Comparison of ENCODE assay signal across 8 mouse cellular contexts in genomic region chr12:104069620-104070019, GRCm38 (mm10). TPM values are rescaled to one million over a fixed set of nuclear protein-coding genes. Genes with fewer than 3 reads are reported as not detected.
A peak's percentile ranks its signal among the peaks of the same experiment; 100 is the strongest.
DNase-seq lines count a peak whose midpoint lies in the region; ATAC-seq lines count a peak whose summit lies in the region.

No protein-coding gene starts in this region.

- 4% methylated on average over 2 of the region's 2 CpGs for WGBS in intestine, embryonic 15.5 days
- 6% methylated on average over 2 of the region's 2 CpGs for WGBS in midbrain, embryonic 14.5 days

- intact Hi-C loops in left cerebral cortex, postnatal 36 days (cut with DNase I) = loop anchor here (1.0 to 5.0 kb wide), 2 partner anchors 74 to 348 kb away; no protein-coding TSS in a partner anchor

- H3K4me3 ChIP-seq in intestine, embryonic 15.5 days (replicated peaks) = no peak overlapping the region
- no peak overlapping the region for H3K4me3 ChIP-seq in midbrain, embryonic 14.5 days (replicated peaks; ENCODE audit: low read depth, low read length)

- no peak for ATAC-seq in cerebellum, adult (ENCODE audit: insufficient number of reproducible peaks, low FRiP score, low TSS enrichment)
- peak; percentile 66 for ATAC-seq in intestine, embryonic 15.5 days
- ATAC-seq in midbrain, embryonic 14.5 days (ENCODE audit: low FRiP score, low TSS enrichment) = peak; percentile 53; the same call in 1 of the 2 replicates

- H3K36me3 ChIP-seq in intestine, embryonic 15.5 days = no peaks in the 10 kb centered on the region
- no peaks in the 10 kb centered on the region for H3K36me3 ChIP-seq in midbrain, embryonic 14.5 days (ENCODE audit: control insufficient read depth, insufficient read depth, low read length)

- no peaks in the 10 kb centered on the region for H3K9me3 ChIP-seq in intestine, embryonic 15.5 days
- no peaks in the 10 kb centered on the region for H3K9me3 ChIP-seq in midbrain, embryonic 14.5 days (ENCODE audit: control insufficient read depth, low read length)

- H3K27me3 ChIP-seq in intestine, embryonic 15.5 days (replicated peaks) = no peaks in the 10 kb centered on the region
- H3K27me3 ChIP-seq in midbrain, embryonic 14.5 days (ENCODE audit: control insufficient read depth, insufficient read depth, low read length) = no peaks in the 10 kb centered on the region

- DNase-seq in cerebellum, adult 11 months = peak; percentile 41
- DNase-seq in cerebellum, adult 18-20 months = peak; percentile 64 to 67
- peak; percentile 48 to 95 for DNase-seq in frontal cortex, adult 2 months (ENCODE audit: extremely low spot score in 1 of 2, low spot score in 1 of 2)
- peak; percentile 60 to 76 for DNase-seq in left cerebral cortex, postnatal 36 days (ENCODE audit: low spot score in 2 of 2)
- DNase-seq in midbrain, embryonic 14.5 days = peak; percentile 93
- peak; percentile 16 to 73 for DNase-seq in spleen, postnatal 10 days (ENCODE audit: low spot score in 2 of 2)

- H3K9ac ChIP-seq in intestine, embryonic 15.5 days = no peak overlapping the region
- H3K9ac ChIP-seq in midbrain, embryonic 14.5 days (replicated peaks; ENCODE audit: low read length) = no peak overlapping the region

- H3K4me2 ChIP-seq in intestine, embryonic 15.5 days (replicated peaks) = no peak overlapping the region
- H3K4me2 ChIP-seq in midbrain, embryonic 14.5 days (ENCODE audit: low read length) = no peak overlapping the region

- no peak overlapping the region for H3K27ac ChIP-seq in intestine, embryonic 15.5 days
- H3K27ac ChIP-seq in midbrain, embryonic 14.5 days (replicated peaks; ENCODE audit: low read depth, low read length) = no peak overlapping the region

- H3K4me1 ChIP-seq in intestine, embryonic 15.5 days (replicated peaks) = no peaks in the 10 kb centered on the region
- H3K4me1 ChIP-seq in midbrain, embryonic 14.5 days (ENCODE audit: control insufficient read depth, insufficient read depth, low read length) = no peaks in the 10 kb centered on the region

RNA-seq across cellular contexts. Expression of gene Serpina12, which starts 25.4 kb away (rescaled TPM):
- polyA plus RNA-seq in frontal cortex, adult 2 months (2012; rRNA removed) = not detected in 2 replicates
- not detected in 2 replicates for polyA plus RNA-seq in intestine, embryonic 15.5 days (2015; fragmentation: Nextera tagmentation; extraction: Ambion mirVana)
- not detected for total RNA-seq in left cerebral cortex, postnatal 36 days (2021)
- not detected in 2 replicates for polyA plus RNA-seq in midbrain, embryonic 14.5 days (2014; fragmentation: Nextera tagmentation; extraction: Ambion mirVana)

RNA-seq across cellular contexts. Expression of gene Serpina5, which starts 31.3 kb away (rescaled TPM):
- polyA plus RNA-seq in frontal cortex, adult 2 months (2012; rRNA removed) = not detected in 2 replicates
- polyA plus RNA-seq in intestine, embryonic 15.5 days (2015; fragmentation: Nextera tagmentation; extraction: Ambion mirVana) = not detected in 2 replicates
- not detected for total RNA-seq in left cerebral cortex, postnatal 36 days (2021)
- polyA plus RNA-seq in midbrain, embryonic 14.5 days (2014; fragmentation: Nextera tagmentation; extraction: Ambion mirVana) = not detected in 2 replicates

RNA-seq across cellular contexts. Expression of gene Serpina3a, which starts 42.9 kb away (rescaled TPM):
- not detected in 2 replicates for polyA plus RNA-seq in frontal cortex, adult 2 months (2012; rRNA removed)
- not detected in 2 replicates for polyA plus RNA-seq in intestine, embryonic 15.5 days (2015; fragmentation: Nextera tagmentation; extraction: Ambion mirVana)
- total RNA-seq in left cerebral cortex, postnatal 36 days (2021) = not detected
- not detected in 2 replicates for polyA plus RNA-seq in midbrain, embryonic 14.5 days (2014; fragmentation: Nextera tagmentation; extraction: Ambion mirVana)

RNA-seq across cellular contexts. Expression of gene Serpina9, which starts 56.1 kb away (rescaled TPM):
- polyA plus RNA-seq in frontal cortex, adult 2 months (2012; rRNA removed) = 1.5 TPM in 2 replicates
- not detected in 2 replicates for polyA plus RNA-seq in intestine, embryonic 15.5 days (2015; fragmentation: Nextera tagmentation; extraction: Ambion mirVana)
- total RNA-seq in left cerebral cortex, postnatal 36 days (2021) = 1 to 10 TPM; 2.4 to 3.2 TPM
- polyA plus RNA-seq in midbrain, embryonic 14.5 days (2014; fragmentation: Nextera tagmentation; extraction: Ambion mirVana) = not detected in 2 replicates

RNA-seq across cellular contexts. Expression of gene Serpina3b, which starts 58.2 kb away (rescaled TPM):
- polyA plus RNA-seq in frontal cortex, adult 2 months (2012; rRNA removed) = not detected in 2 replicates
- not detected in 2 replicates for polyA plus RNA-seq in intestine, embryonic 15.5 days (2015; fragmentation: Nextera tagmentation; extraction: Ambion mirVana)
- total RNA-seq in left cerebral cortex, postnatal 36 days (2021) = not detected
- polyA plus RNA-seq in midbrain, embryonic 14.5 days (2014; fragmentation: Nextera tagmentation; extraction: Ambion mirVana) = not detected in 2 replicates

Comparison
In these comparisons a context has a peak if more than half of its experiments do, and no peak if none do; other contexts are left out.
1. DNase-seq: peak in every context shown above with its lines; median percentile 93 in midbrain, embryonic 14.5 days; 72 in frontal cortex, adult 2 months; 68 in left cerebral cortex, postnatal 36 days; 66 in cerebellum, adult 18-20 months; 44 in spleen, postnatal 10 days; 41 in cerebellum, adult 11 months.